Mouse (Mus musculus) lung, embryonic 14.5 days (tissue): ENCODE results near the gene Eci1. TPM values are rescaled to one million over a fixed set of nuclear protein-coding genes. Genes with fewer than 3 reads are reported as not detected.
A peak's percentile ranks its signal among the peaks of the same experiment; 100 is the strongest.
"Not testable (repeated sequence)": the region's sequence is repeated elsewhere in the genome, so short reads cannot be mapped to it uniquely, and the experiment has no call there.

Experiments used
- ATAC-seq: fragments of 200-750 bp; cut with Nextera tagmentation; 2 replicates; pipeline ENCODE4 v1.8.0; 2017; ENCODE audit warnings: mild to moderate bottlenecking, moderate TSS enrichment, moderate library complexity; ENCODE audit not compliant: insufficient read depth
- DNase-seq: peaks from one replicate; pipeline ENCODE4 v3.0.0-alpha.2; 2015
- H3K27ac ChIP-seq: fragments of 300-500 bp; sonication (generic); 2 replicates; pipeline ENCODE4 v1.5.1; 2014; ENCODE audit warnings: low read depth, mild to moderate bottlenecking, moderate library complexity
- H3K27me3 ChIP-seq: fragments of 300-500 bp; sonication (generic); 2 replicates; pipeline ENCODE4 v1.6.1; 2014; ENCODE audit warnings: low read length, control low read depth; ENCODE audit not compliant: insufficient read depth
- H3K36me3 ChIP-seq: fragments of 300-500 bp; sonication (generic); 2 replicates; pipeline ENCODE4 v1.6.1; 2014; ENCODE audit warnings: control low read depth; ENCODE audit not compliant: insufficient read depth
- H3K4me1 ChIP-seq: fragments of 300-500 bp; sonication (generic); 2 replicates; pipeline ENCODE4 v1.6.1; 2014; ENCODE audit warnings: antibody characterized with exemption, control low read depth; ENCODE audit not compliant: insufficient read depth
- H3K4me2 ChIP-seq: fragments of 300-500 bp; sonication (generic); 2 replicates; pipeline ENCODE4 v1.6.1; 2014; ENCODE audit warnings: mild to moderate bottlenecking
- H3K4me3 ChIP-seq: fragments of 300-500 bp; sonication (generic); 2 replicates; pipeline ENCODE4 v1.5.1; 2014; ENCODE audit warnings: low read depth, low read length
- H3K9ac ChIP-seq: fragments of 300-500 bp; sonication (generic); 2 replicates; pipeline ENCODE4 v1.6.1; 2014
- H3K9me3 ChIP-seq: fragments of 300-500 bp; sonication (generic); 2 replicates; pipeline ENCODE4 v1.6.1; 2016; ENCODE audit warnings: low read depth, low read length, control low read depth
- CTCF ChIP-seq: IDR thresholded peaks from 2 replicates; pipeline ENCODE4 v1.5.1; 2016; ENCODE audit warnings: antibody characterized with exemption, low read depth
- WGBS: fragments of 180-500 bp; shearing (Covaris S2); extraction: QIAGEN DNeasy Blood & Tissue Kit; methylation state at CpG from one replicate; pipeline ENCODE4 v1.1.7; 2014; 5-methylcytosine and 5-hydroxymethylcytosine counted together
- polyA plus RNA-seq: library from polyadenylated mRNA; unstranded; fragments of >200 nt; fragmentation: Nextera tagmentation; extraction: Ambion mirVana; gene quantifications from 2 replicates; pipeline ENCODE4 v1.2.1, GENCODE M21; 2014

Gene Eci1
- polyA plus RNA-seq, 1 experiment from 2014 or later: 80.8 TPM

- H3K9ac ChIP-seq: peak overlapping the region; percentile 84
- H3K4me3 ChIP-seq: peak overlapping the region; percentile 73
- H3K4me1 ChIP-seq: 0 out of 2 replicates have a peak, but pooled peaks cover 3% of the 10 kb centered on the region
- WGBS: 85% methylated on average over 3 of the region's 3 CpGs
- H3K9me3 ChIP-seq: no peaks in the 10 kb centered on the region
- peaks cover 55% of the 10 kb centered on the region for H3K36me3 ChIP-seq
- H3K4me2 ChIP-seq: peak overlapping the region; percentile 87
- DNase-seq (no peak), ATAC-seq (no peak)
- no peaks in the 10 kb centered on the region for H3K27me3 ChIP-seq
- TF ChIP-seq CTCF: no peak
- no peak overlapping the region for H3K27ac ChIP-seq
Observed at GRCm38 (mm10) chr17:24416051-24416652, 10.3 kb upstream of the Eci1 start.

- no peak for TF ChIP-seq CTCF
- H3K4me1 ChIP-seq: no peaks in the 10 kb centered on the region
- no peak overlapping the region for H3K27ac ChIP-seq
- no peaks in the 10 kb centered on the region for H3K27me3 ChIP-seq
- ATAC-seq (no peak), DNase-seq (no peak)
- 89% methylated on average over 4 of the region's 4 CpGs for WGBS
- no peak overlapping the region for H3K4me3 ChIP-seq
- H3K9me3 ChIP-seq: no peaks in the 10 kb centered on the region
- H3K9ac ChIP-seq: no peak overlapping the region
- no peak overlapping the region for H3K4me2 ChIP-seq
- H3K36me3 ChIP-seq: peaks cover 73% of the 10 kb centered on the region
Observed at GRCm38 (mm10) chr17:24423114-24423513, 3.3 kb upstream of the Eci1 start.

GRCm38 (mm10) chr17:24424489-24424888 lies 2.0 kb upstream of the Eci1 start:
- H3K36me3 ChIP-seq: peaks cover 61% of the 10 kb centered on the region
- H3K4me1 ChIP-seq: no peaks in the 10 kb centered on the region
- H3K27ac ChIP-seq: no peak overlapping the region
- no peak overlapping the region for H3K9ac ChIP-seq
- H3K4me2 ChIP-seq: no peak overlapping the region
- no peak for TF ChIP-seq CTCF
- no peaks in the 10 kb centered on the region for H3K27me3 ChIP-seq
- no peaks in the 10 kb centered on the region for H3K9me3 ChIP-seq
- 91% methylated on average over 5 of the region's 5 CpGs for WGBS
- no peak overlapping the region for H3K4me3 ChIP-seq
- no peak for ATAC-seq
- no peak for DNase-seq

GRCm38 (mm10) chr17:24425326-24425725 lies 1.1 kb upstream of the Eci1 start:
- not testable (repeated sequence) for H3K4me3 ChIP-seq, H3K4me2 ChIP-seq, H3K4me1 ChIP-seq, H3K27me3 ChIP-seq, H3K9ac ChIP-seq, H3K27ac ChIP-seq, H3K9me3 ChIP-seq, DNase-seq, ATAC-seq
- WGBS: 95% methylated on average over 6 of the region's 8 CpGs
- peaks cover 58% of the 10 kb centered on the region for H3K36me3 ChIP-seq

- Histone ChIP-seq H3K4me3 (peak overlapping the region; percentile 66), H3K36me3 (peaks cover 52% of the 10 kb centered on the region), H3K4me1 (no peaks in the 10 kb centered on the region), H3K27me3 (no peaks in the 10 kb centered on the region), H3K9me3 (no peaks in the 10 kb centered on the region), H3K9ac (no peak overlapping the region), H3K27ac (0 out of 2 replicates have a peak overlapping the region, but pooled peaks have one; percentile 97), H3K4me2 (peak overlapping the region; percentile 73)
- DNase-seq (no peak), ATAC-seq (no peak)
- 91% methylated on average over 7 of the region's 7 CpGs for WGBS
- no peak for TF ChIP-seq CTCF
Observed at GRCm38 (mm10) chr17:24425905-24426304, 536 bp upstream of the Eci1 start.

GRCm38 (mm10) chr17:24427170-24427557 lies 723 bp downstream of the Eci1 start:
- ATAC-seq: no peak
- Histone ChIP-seq H3K36me3 (peaks cover 40% of the 10 kb centered on the region), H3K4me1 (no peaks in the 10 kb centered on the region), H3K4me2 (peak overlapping the region; percentile 73), H3K27me3 (no peaks in the 10 kb centered on the region), H3K27ac (peak overlapping the region; percentile 97), H3K4me3 (peak overlapping the region; percentile 66), H3K9ac (peak overlapping the region; percentile 89), H3K9me3 (no peaks in the 10 kb centered on the region)
- TF ChIP-seq CTCF: no peak
- peak; percentile 66 for DNase-seq
- WGBS: 6% methylated on average over 8 of the region's 8 CpGs

- no peak for DNase-seq
- Histone ChIP-seq H3K27ac (peak overlapping the region; percentile 36; the same call in 1 of the 2 replicates), H3K4me3 (no peak overlapping the region), H3K27me3 (no peaks in the 10 kb centered on the region), H3K4me2 (no peak overlapping the region), H3K36me3 (peaks cover 29% of the 10 kb centered on the region), H3K9ac (no peak overlapping the region), H3K4me1 (no peaks in the 10 kb centered on the region), H3K9me3 (no peaks in the 10 kb centered on the region)
- WGBS: 75% methylated on average over 14 of the region's 14 CpGs
- TF ChIP-seq CTCF: no peak
- no peak for ATAC-seq
Observed at GRCm38 (mm10) chr17:24429201-24429983, 3.0 kb downstream of the Eci1 start.
